Mouse (Mus musculus) 416B (cell line): ENCODE data around the gene Scml2.
"Not testable (repeated sequence)": the region's sequence is repeated elsewhere in the genome, so short reads cannot be mapped to it uniquely, and the experiment has no call there.

ENCODE experiments used
- DNase-seq: peaks from one replicate; pipeline ENCODE4 v3.0.0; 2011; ENCODE audit warnings: low read depth

The Scml2 gene

GRCm38 (mm10) chrX:161116893-161117292 is at the start of gene Scml2:
Gene Scml2 (plus strand): TSS chrX:161117193.
- DNase-seq, result not testable (repeated sequence)

GRCm38 (mm10) chrX:161075576-161075975 is 41.4 kb upstream of the Scml2 start:
- DNase-seq, result not testable (repeated sequence)

GRCm38 (mm10) chrX:161162314-161163068 is 45.5 kb downstream of the Scml2 start:
- no peak for DNase-seq

GRCm38 (mm10) chrX:161163069-161163416 is 46.0 kb downstream of the Scml2 start:
- no peak for DNase-seq

GRCm38 (mm10) chrX:161287156-161287555 is 170.2 kb downstream of the Scml2 start, which contains the start of gene Gm15262:
Gene Gm15262 (plus strand): TSS chrX:161287456.
- not testable (repeated sequence) for DNase-seq
